Mouse (Mus musculus): ENCODE measurements around the gene Gnl3l. TPM values are rescaled to one million over a fixed set of nuclear protein-coding genes. Genes with fewer than 3 reads are reported as not detected.

The Gnl3l gene
- polyA plus RNA-seq (2015; fragmentation: Nextera tagmentation; extraction: Ambion mirVana): 31.3 and 31.6 TPM in 2 replicates

GRCm38 (mm10) chrX:151016938-151017877, at the start of gene Gnl3l:
Gene Gnl3l, minus strand, starts transcription at chrX:151017322.
- H3K36me3 ChIP-seq: 0 out of 2 replicates have a peak, but pooled peaks cover 11% of the 10 kb centered on the region
- 28% methylated on average over 43 of the region's 43 CpGs for WGBS
- H3K4me3 ChIP-seq: peak within 1 kb of the TSS; percentile 48
- H3K4me2 ChIP-seq: peak within 1 kb of the TSS; percentile 61
- peak; percentile 97 for ATAC-seq (ENCODE audit: insufficient number of reproducible peaks, insufficient read depth, low FRiP score, low TSS enrichment, low read depth)
- peak within 1 kb of the TSS; percentile 78 for H3K27ac ChIP-seq
- no peaks in the 10 kb centered on the region; the same call in 1 of the 2 replicates for H3K27me3 ChIP-seq
- no peaks in the 10 kb centered on the region for H3K9me3 ChIP-seq
- 0 out of 2 replicates have a peak, but pooled peaks cover 4% of the 10 kb centered on the region for H3K4me1 ChIP-seq
- H3K9ac ChIP-seq: peak within 1 kb of the TSS; percentile 63

- Histone ChIP-seq H3K9me3 (no peaks in the 10 kb centered on the region), H3K9ac (no peak overlapping the region), H3K4me2 (no peak overlapping the region), H3K27me3 (peaks cover 10% of the 10 kb centered on the region), H3K27ac (no peak overlapping the region), H3K4me1 (no peaks in the 10 kb centered on the region), H3K36me3 (peaks cover 31% of the 10 kb centered on the region), H3K4me3 (no peak overlapping the region)
- WGBS: 83% methylated on average over 7 of the region's 7 CpGs
- no peak for ATAC-seq (ENCODE audit: insufficient number of reproducible peaks, insufficient read depth, low FRiP score, low TSS enrichment, low read depth)
Measured at GRCm38 (mm10) chrX:151066071-151066666, 49.0 kb upstream of the Gnl3l start.

- Histone ChIP-seq H3K27ac (no peak overlapping the region), H3K4me3 (no peak overlapping the region), H3K36me3 (peaks cover 2% of the 10 kb centered on the region; the same call in 1 of the 2 replicates), H3K9me3 (no peaks in the 10 kb centered on the region), H3K4me1 (no peaks in the 10 kb centered on the region), H3K27me3 (peaks cover 10% of the 10 kb centered on the region), H3K4me2 (no peak overlapping the region), H3K9ac (no peak overlapping the region)
- ATAC-seq (ENCODE audit: insufficient number of reproducible peaks, insufficient read depth, low FRiP score, low TSS enrichment, low read depth): no peak
- 71% methylated on average over 3 of the region's 3 CpGs for WGBS
Measured at GRCm38 (mm10) chrX:151061615-151062299, 44.6 kb upstream of the Gnl3l start.

GRCm38 (mm10) chrX:151059346-151059745, 42.2 kb upstream of the Gnl3l start:
- H3K27me3 ChIP-seq: peaks cover 7% of the 10 kb centered on the region; the same call in 1 of the 2 replicates
- H3K4me3 ChIP-seq: no peak overlapping the region
- H3K4me1 ChIP-seq: peaks cover 2% of the 10 kb centered on the region
- no peak overlapping the region for H3K27ac ChIP-seq
- WGBS: 67% methylated on average over 1 of the region's 1 CpGs
- no peaks in the 10 kb centered on the region for H3K36me3 ChIP-seq
- no peaks in the 10 kb centered on the region for H3K9me3 ChIP-seq
- H3K4me2 ChIP-seq: no peak overlapping the region
- ATAC-seq (ENCODE audit: insufficient number of reproducible peaks, insufficient read depth, low FRiP score, low TSS enrichment, low read depth): no peak
- no peak overlapping the region for H3K9ac ChIP-seq

GRCm38 (mm10) chrX:151055559-151055958, 38.4 kb upstream of the Gnl3l start:
- no peak for ATAC-seq (ENCODE audit: insufficient number of reproducible peaks, insufficient read depth, low FRiP score, low TSS enrichment, low read depth)
- Histone ChIP-seq H3K4me3 (no peak overlapping the region), H3K9me3 (no peaks in the 10 kb centered on the region), H3K4me1 (peaks cover 15% of the 10 kb centered on the region), H3K36me3 (no peaks in the 10 kb centered on the region), H3K27me3 (peaks cover 7% of the 10 kb centered on the region; the same call in 1 of the 2 replicates), H3K4me2 (no peak overlapping the region), H3K9ac (no peak overlapping the region), H3K27ac (no peak overlapping the region)
- 30% methylated on average over 1 of the region's 1 CpGs for WGBS

GRCm38 (mm10) chrX:151054489-151054888, 37.4 kb upstream of the Gnl3l start:
- Histone ChIP-seq H3K27me3 (peaks cover 7% of the 10 kb centered on the region; the same call in 1 of the 2 replicates), H3K9me3 (no peaks in the 10 kb centered on the region), H3K4me2 (peak overlapping the region; percentile 37), H3K9ac (no peak overlapping the region), H3K27ac (peak overlapping the region; percentile 60; the same call in 1 of the 2 replicates), H3K4me1 (peaks cover 22% of the 10 kb centered on the region), H3K4me3 (peak overlapping the region; percentile 9; the same call in 1 of the 2 replicates), H3K36me3 (no peaks in the 10 kb centered on the region)
- no peak for ATAC-seq (ENCODE audit: insufficient number of reproducible peaks, insufficient read depth, low FRiP score, low TSS enrichment, low read depth)
- whole genome bisulfite sequencing: 40% methylated on average over 5 of the region's 6 CpGs

- Histone ChIP-seq H3K4me2 (no peak overlapping the region), H3K4me1 (peaks cover 33% of the 10 kb centered on the region), H3K36me3 (no peaks in the 10 kb centered on the region), H3K27ac (no peak overlapping the region), H3K9ac (no peak overlapping the region), H3K4me3 (no peak overlapping the region), H3K27me3 (no peaks in the 10 kb centered on the region; the same call in 1 of the 2 replicates), H3K9me3 (no peaks in the 10 kb centered on the region)
- ATAC-seq (ENCODE audit: insufficient number of reproducible peaks, insufficient read depth, low FRiP score, low TSS enrichment, low read depth): no peak
- 75% methylated on average over 7 of the region's 7 CpGs for WGBS
Measured at GRCm38 (mm10) chrX:151050337-151050736, 33.2 kb upstream of the Gnl3l start.

- H3K27me3 ChIP-seq: no peaks in the 10 kb centered on the region; the same call in 1 of the 2 replicates
- H3K9ac ChIP-seq: 0 out of 2 replicates have a peak overlapping the region, but pooled peaks have one; percentile 89
- H3K9me3 ChIP-seq: no peaks in the 10 kb centered on the region
- no peak overlapping the region for H3K27ac ChIP-seq
- 52% methylated on average over 8 of the region's 8 CpGs for WGBS
- H3K36me3 ChIP-seq: no peaks in the 10 kb centered on the region
- H3K4me3 ChIP-seq: peak overlapping the region; percentile 65; the same call in 1 of the 2 replicates
- ATAC-seq (ENCODE audit: insufficient number of reproducible peaks, insufficient read depth, low FRiP score, low TSS enrichment, low read depth): no peak
- peaks cover 33% of the 10 kb centered on the region for H3K4me1 ChIP-seq
- H3K4me2 ChIP-seq: peak overlapping the region; percentile 68
Measured at GRCm38 (mm10) chrX:151049661-151050215, 32.6 kb upstream of the Gnl3l start.

GRCm38 (mm10) chrX:151047431-151048058, 30.4 kb upstream of the Gnl3l start:
- ATAC-seq (ENCODE audit: insufficient number of reproducible peaks, insufficient read depth, low FRiP score, low TSS enrichment, low read depth): peak; percentile 53
- H3K4me2 ChIP-seq: peak overlapping the region; percentile 68
- H3K27ac ChIP-seq: peak overlapping the region; percentile 90
- H3K27me3 ChIP-seq: no peaks in the 10 kb centered on the region
- no peaks in the 10 kb centered on the region for H3K9me3 ChIP-seq
- 28% methylated on average over 30 of the region's 56 CpGs for WGBS
- H3K36me3 ChIP-seq: no peaks in the 10 kb centered on the region
- H3K9ac ChIP-seq: peak overlapping the region; percentile 89
- H3K4me1 ChIP-seq: peaks cover 19% of the 10 kb centered on the region; the same call in 1 of the 2 replicates
- peak overlapping the region; percentile 65 for H3K4me3 ChIP-seq

GRCm38 (mm10) chrX:151046777-151047430, 29.8 kb upstream of the Gnl3l start:
- peak overlapping the region; percentile 65 for H3K4me3 ChIP-seq
- peak overlapping the region; percentile 90 for H3K27ac ChIP-seq
- H3K4me2 ChIP-seq: peak overlapping the region; percentile 68
- no peaks in the 10 kb centered on the region for H3K27me3 ChIP-seq
- peak; percentile 77 for ATAC-seq (ENCODE audit: insufficient number of reproducible peaks, insufficient read depth, low FRiP score, low TSS enrichment, low read depth)
- 27% methylated on average over 50 of the region's 62 CpGs for WGBS
- no peaks in the 10 kb centered on the region for H3K9me3 ChIP-seq
- peak overlapping the region; percentile 89 for H3K9ac ChIP-seq
- H3K4me1 ChIP-seq: peaks cover 19% of the 10 kb centered on the region; the same call in 1 of the 2 replicates
- no peaks in the 10 kb centered on the region for H3K36me3 ChIP-seq

All from embryonic facial prominence, embryonic 13.5 days (tissue).